Comparison of ENCODE assay signal across 13 mouse cellular contexts in genomic region chr17:67564845-67565244, GRCm38 (mm10).
DNase-seq lines count a peak whose midpoint lies in the region; ATAC-seq and TF ChIP-seq lines count a peak whose summit lies in the region.
"Had no signal": no experiment of that assay in that cellular context is flagged by ENCODE, and none has a peak within 500 bp of the region (broad histone marks: within the 10 kb centered on the region; RNA-seq: fewer than 3 reads in every experiment).

No protein-coding gene starts in this region.

- H3K27me3 ChIP-seq in heart, postnatal 0 days (ENCODE audit: control insufficient read depth, insufficient read depth, low read length): no peaks in the 10 kb centered on the region
- H3K27me3 ChIP-seq in heart, embryonic 11.5 days (ENCODE audit: control insufficient read depth, insufficient read depth, low read length): no peaks in the 10 kb centered on the region
- no peaks in the 10 kb centered on the region for H3K27me3 ChIP-seq in kidney, embryonic 16.5 days (ENCODE audit: insufficient read depth, low read length)
- no peaks in the 10 kb centered on the region for H3K27me3 ChIP-seq in lung, postnatal 0 days (replicated peaks; ENCODE audit: insufficient read depth, low read length)
- H3K27me3 ChIP-seq in embryonic facial prominence, embryonic 10.5 days (replicated peaks; ENCODE audit: low read depth, poor library complexity, severe bottlenecking): no peaks in the 10 kb centered on the region
- H3K27me3 ChIP-seq: CH12.LX; liver, embryonic 15.5 days had no signal

- DNase-seq in heart, postnatal 0 days (ENCODE audit: low spot score): no peak
- DNase-seq in lung, postnatal 0 days (ENCODE audit: low spot score): peak; percentile 34
- no peak for DNase-seq in spleen, adult 18-20 months
- DNase-seq in embryonic facial prominence, embryonic 10.5 days (ENCODE audit: low spot score): no peak
- no peak for DNase-seq in natural killer cell, adult 2 months (ENCODE audit: low spot score in 2 of 2)
- DNase-seq: thymus, postnatal 4 days had no signal

- no peaks in the 10 kb centered on the region for H3K9me3 ChIP-seq in heart, postnatal 0 days (replicated peaks; ENCODE audit: control insufficient read depth, low read length)
- no peaks in the 10 kb centered on the region for H3K9me3 ChIP-seq in heart, embryonic 11.5 days (replicated peaks; ENCODE audit: control insufficient read depth, low read length)
- H3K9me3 ChIP-seq in kidney, embryonic 16.5 days (ENCODE audit: low read length): no peaks in the 10 kb centered on the region
- H3K9me3 ChIP-seq in lung, postnatal 0 days (ENCODE audit: low read length): no peaks in the 10 kb centered on the region
- H3K9me3 ChIP-seq in embryonic facial prominence, embryonic 10.5 days: no peaks in the 10 kb centered on the region
- H3K9me3 ChIP-seq: hindbrain, embryonic 10.5 days; liver, embryonic 15.5 days had no signal

- no peak overlapping the region for H3K4me3 ChIP-seq in heart, postnatal 0 days (ENCODE audit: low read depth, low read length)
- H3K4me3 ChIP-seq in heart, embryonic 11.5 days (ENCODE audit: low read depth, low read length): no peak overlapping the region
- no peak overlapping the region for H3K4me3 ChIP-seq in brown adipose tissue, adult 24 weeks (ENCODE audit: insufficient read depth, low read depth, low read length)
- no peak overlapping the region for H3K4me3 ChIP-seq in kidney, embryonic 16.5 days (ENCODE audit: low read length)
- H3K4me3 ChIP-seq in lung, postnatal 0 days (ENCODE audit: low read depth, low read length): no peak overlapping the region
- H3K4me3 ChIP-seq in embryonic facial prominence, embryonic 10.5 days: no peak overlapping the region
- H3K4me3 ChIP-seq: erythroblast, embryonic 14.5 days; hindbrain, embryonic 10.5 days; liver, embryonic 15.5 days had no signal

- no peak for TF ChIP-seq CTCF in heart, postnatal 0 days (IDR thresholded peaks at IDR 0.05; ENCODE audit: low read depth)
- no peak for TF ChIP-seq CTCF in lung, postnatal 0 days (IDR thresholded peaks at IDR 0.05)

- H3K9ac ChIP-seq in heart, postnatal 0 days (replicated peaks; ENCODE audit: low read depth, low read length): no peak overlapping the region
- H3K9ac ChIP-seq in heart, embryonic 11.5 days (ENCODE audit: low read depth, low read length): no peak overlapping the region
- no peak overlapping the region for H3K9ac ChIP-seq in kidney, embryonic 16.5 days (replicated peaks; ENCODE audit: low read length)
- no peak overlapping the region for H3K9ac ChIP-seq in lung, postnatal 0 days (replicated peaks; ENCODE audit: low read depth)
- H3K9ac ChIP-seq: liver, embryonic 15.5 days had no signal

- H3K27ac ChIP-seq in heart, postnatal 0 days (ENCODE audit: low read depth): peak overlapping the region; percentile 43; the same call in 1 of the 2 replicates
- no peak overlapping the region for H3K27ac ChIP-seq in heart, embryonic 11.5 days (ENCODE audit: low read depth, low read length)
- H3K27ac ChIP-seq in brown adipose tissue, adult 24 weeks (replicated peaks; ENCODE audit: low read depth, low read length): peak overlapping the region; percentile 84
- H3K27ac ChIP-seq in kidney, embryonic 16.5 days (ENCODE audit: low read length): peak overlapping the region; percentile 73
- H3K27ac ChIP-seq in lung, postnatal 0 days (ENCODE audit: low read length): no peak overlapping the region
- no peak overlapping the region; the same call in 1 of the 2 replicates for H3K27ac ChIP-seq in embryonic facial prominence, embryonic 10.5 days (replicated peaks)
- H3K27ac ChIP-seq: hindbrain, embryonic 10.5 days; liver, embryonic 15.5 days had no signal

- TF ChIP-seq EP300 in heart, postnatal 0 days (IDR thresholded peaks at IDR 0.05; ENCODE audit: low read depth): no peak
- 0 out of 2 replicates have a peak, but pooled peaks have one; percentile 7 for TF ChIP-seq EP300 in lung, postnatal 0 days (IDR thresholded peaks at IDR 0.05)

- ATAC-seq in heart, postnatal 0 days (ENCODE audit: insufficient read depth, low read depth): no peak
- no peak for ATAC-seq in heart, embryonic 11.5 days (replicated peaks; ENCODE audit: insufficient number of reproducible peaks, low FRiP score, low TSS enrichment)
- 0 out of 2 replicates have a peak, but pooled peaks have one; percentile 59 for ATAC-seq in kidney, embryonic 16.5 days (ENCODE audit: low FRiP score, low TSS enrichment)
- peak; percentile 59 for ATAC-seq in lung, postnatal 0 days

- H3K36me3 ChIP-seq in heart, postnatal 0 days (replicated peaks; ENCODE audit: control insufficient read depth, insufficient read depth, low read length): no peaks in the 10 kb centered on the region
- H3K36me3 ChIP-seq in heart, embryonic 11.5 days (ENCODE audit: control insufficient read depth, insufficient read depth, low read length): no peaks in the 10 kb centered on the region
- H3K36me3 ChIP-seq in kidney, embryonic 16.5 days (ENCODE audit: insufficient read depth, low read length): no peaks in the 10 kb centered on the region
- H3K36me3 ChIP-seq in lung, postnatal 0 days (ENCODE audit: insufficient read depth, low read length): no peaks in the 10 kb centered on the region
- no peaks in the 10 kb centered on the region for H3K36me3 ChIP-seq in embryonic facial prominence, embryonic 10.5 days (replicated peaks)
- H3K36me3 ChIP-seq: hindbrain, embryonic 10.5 days; liver, embryonic 15.5 days had no signal

- H3K4me2 ChIP-seq in heart, postnatal 0 days (ENCODE audit: low read depth, low read length): no peak overlapping the region
- H3K4me2 ChIP-seq in heart, embryonic 11.5 days: no peak overlapping the region
- no peak overlapping the region for H3K4me2 ChIP-seq in kidney, embryonic 16.5 days (replicated peaks; ENCODE audit: low read depth, low read length)
- no peak overlapping the region for H3K4me2 ChIP-seq in lung, postnatal 0 days (replicated peaks; ENCODE audit: low read depth, low read length)
- H3K4me2 ChIP-seq: liver, embryonic 15.5 days had no signal

- no peaks in the 10 kb centered on the region for H3K4me1 ChIP-seq in heart, postnatal 0 days (ENCODE audit: control insufficient read depth, insufficient read depth)
- no peaks in the 10 kb centered on the region for H3K4me1 ChIP-seq in heart, embryonic 11.5 days (ENCODE audit: control insufficient read depth, insufficient read depth, low read length)
- H3K4me1 ChIP-seq in brown adipose tissue, adult 24 weeks (ENCODE audit: control insufficient read depth, insufficient read depth, insufficient read length, low read length): peaks cover 27% of the 10 kb centered on the region
- no peaks in the 10 kb centered on the region for H3K4me1 ChIP-seq in kidney, embryonic 16.5 days (ENCODE audit: insufficient read depth, low read length)
- H3K4me1 ChIP-seq in lung, postnatal 0 days (ENCODE audit: insufficient read depth, low read depth, low read length): no peaks in the 10 kb centered on the region
- H3K4me1 ChIP-seq in embryonic facial prominence, embryonic 10.5 days: peaks cover 22% of the 10 kb centered on the region
- H3K4me1 ChIP-seq: liver, embryonic 15.5 days had no signal

- 27% methylated on average over 3 of the region's 3 CpGs for WGBS in heart, postnatal 0 days
- WGBS in heart, embryonic 11.5 days (ENCODE audit: insufficient replicate concordance): 40% methylated on average over 3 of the region's 3 CpGs
- whole genome bisulfite sequencing in kidney, embryonic 16.5 days: 39% methylated on average over 3 of the region's 3 CpGs
- 37% methylated on average over 3 of the region's 3 CpGs for WGBS in lung, postnatal 0 days
- 60% methylated on average over 3 of the region's 3 CpGs for WGBS in embryonic facial prominence, embryonic 10.5 days

Comparison
In these comparisons a context has a peak if more than half of its experiments do, and no peak if none do; other contexts are left out.
1. H3K27ac ChIP-seq: peak in heart, postnatal 0 days (single experiment), brown adipose tissue, adult 24 weeks (single experiment) and kidney, embryonic 16.5 days (single experiment); none in heart, embryonic 11.5 days (single experiment), lung, postnatal 0 days (single experiment) and embryonic facial prominence, embryonic 10.5 days (single experiment).
2. ATAC-seq: peak in kidney, embryonic 16.5 days (single experiment) and lung, postnatal 0 days (single experiment); none in heart, postnatal 0 days (single experiment) and heart, embryonic 11.5 days (single experiment).